In the genomic region with DNA sequence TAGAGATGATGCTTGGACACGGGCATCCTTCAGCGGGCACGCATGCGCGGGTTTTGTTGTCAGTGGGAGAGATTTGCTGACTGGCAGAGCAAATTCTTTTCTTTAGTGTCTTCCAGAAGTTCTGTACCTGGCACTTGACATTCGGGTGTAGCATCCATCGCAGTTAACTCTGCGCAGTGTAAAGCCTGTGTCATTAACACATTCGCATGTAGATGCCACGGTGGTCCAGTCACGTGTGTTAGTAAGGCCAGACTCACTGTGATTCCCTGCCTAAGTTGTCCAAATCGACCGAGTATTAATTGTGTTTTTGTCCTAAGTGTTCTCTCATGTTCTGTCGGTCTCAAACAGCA, we compare ENCODE assay signal across 8 mouse cellular contexts. TPM values are rescaled to one million over a fixed set of nuclear protein-coding genes. Genes with fewer than 3 reads are reported as not detected.
A peak's percentile ranks its signal among the peaks of the same experiment; 100 is the strongest.
DNase-seq lines count a peak whose midpoint lies in the region; ATAC-seq and TF ChIP-seq lines count a peak whose summit lies in the region.
"Not testable (repeated sequence)": the region's sequence is repeated elsewhere in the genome, so short reads cannot be mapped to it uniquely, and the experiment has no call there.

No protein-coding gene starts in this region.

- not testable (repeated sequence) for H3K36me3 ChIP-seq in erythroblast, embryonic 14.5 days (ENCODE audit: control insufficient read depth); heart, embryonic 13.5 days; intestine, embryonic 15.5 days; limb, embryonic 14.5 days (ENCODE audit: control insufficient read depth, insufficient read depth, low read length); lung, postnatal 0 days (ENCODE audit: insufficient read depth, low read length); neural tube, embryonic 13.5 days

- not testable (repeated sequence) for ATAC-seq in heart, embryonic 13.5 days (ENCODE audit: extremely low read depth, insufficient number of reproducible peaks, low FRiP score, low TSS enrichment); intestine, embryonic 15.5 days; limb, embryonic 14.5 days (ENCODE audit: low FRiP score, low read depth); lung, postnatal 0 days
- peak; percentile 55; the same call in 1 of the 2 replicates for ATAC-seq in neural tube, embryonic 13.5 days (ENCODE audit: low read depth)

- peak overlapping the region; percentile 54 for H3K4me3 ChIP-seq in bone marrow, adult 2 months (replicated peaks; ENCODE audit: control insufficient read depth, low read depth, low read length)
- peak overlapping the region; percentile 65 for H3K4me3 ChIP-seq in erythroblast, embryonic 14.5 days (replicated peaks)
- H3K4me3 ChIP-seq in heart, embryonic 13.5 days: peak overlapping the region; percentile 60
- H3K4me3 ChIP-seq in intestine, embryonic 15.5 days (replicated peaks): peak overlapping the region; percentile 54
- H3K4me3 ChIP-seq in limb, embryonic 14.5 days (replicated peaks; ENCODE audit: low read length): peak overlapping the region; percentile 44
- peak overlapping the region; percentile 43 for H3K4me3 ChIP-seq in lung, postnatal 0 days (ENCODE audit: low read depth, low read length)
- peak overlapping the region; percentile 47 for H3K4me3 ChIP-seq in neural tube, embryonic 13.5 days

- not testable (repeated sequence) for H3K27me3 ChIP-seq in erythroblast, embryonic 14.5 days (ENCODE audit: control insufficient read depth); heart, embryonic 13.5 days (replicated peaks); intestine, embryonic 15.5 days (replicated peaks); limb, embryonic 14.5 days (ENCODE audit: control insufficient read depth, insufficient read depth, low read length); lung, postnatal 0 days (replicated peaks; ENCODE audit: insufficient read depth, low read length); neural tube, embryonic 13.5 days

- not testable (repeated sequence) for H3K9me3 ChIP-seq in erythroblast, embryonic 14.5 days (ENCODE audit: control insufficient read depth, low read length); intestine, embryonic 15.5 days; lung, postnatal 0 days (ENCODE audit: low read length)
- peaks cover 14% of the 10 kb centered on the region; the same call in 1 of the 2 replicates for H3K9me3 ChIP-seq in heart, embryonic 13.5 days
- peaks cover 10% of the 10 kb centered on the region; the same call in 1 of the 2 replicates for H3K9me3 ChIP-seq in limb, embryonic 14.5 days (ENCODE audit: control insufficient read depth, low read length)
- H3K9me3 ChIP-seq in neural tube, embryonic 13.5 days: peaks cover 16% of the 10 kb centered on the region

- H3K4me2 ChIP-seq in heart, embryonic 13.5 days: peak overlapping the region; percentile 68
- peak overlapping the region; percentile 52 for H3K4me2 ChIP-seq in intestine, embryonic 15.5 days (replicated peaks)
- peak overlapping the region; percentile 38 for H3K4me2 ChIP-seq in limb, embryonic 14.5 days (replicated peaks; ENCODE audit: low read depth, low read length, severe bottlenecking)
- H3K4me2 ChIP-seq in lung, postnatal 0 days (replicated peaks; ENCODE audit: low read depth, low read length): peak overlapping the region; percentile 50
- peak overlapping the region; percentile 54 for H3K4me2 ChIP-seq in neural tube, embryonic 13.5 days

- H3K9ac ChIP-seq in heart, embryonic 13.5 days: peak overlapping the region; percentile 77
- H3K9ac ChIP-seq in intestine, embryonic 15.5 days: peak overlapping the region; percentile 54
- peak overlapping the region; percentile 56; the same call in 1 of the 2 replicates for H3K9ac ChIP-seq in limb, embryonic 14.5 days (ENCODE audit: low read depth, low read length, severe bottlenecking)
- H3K9ac ChIP-seq in lung, postnatal 0 days (replicated peaks; ENCODE audit: low read depth): not testable (repeated sequence)
- H3K9ac ChIP-seq in neural tube, embryonic 13.5 days: peak overlapping the region; percentile 72

- TF ChIP-seq POLR2A in bone marrow, adult 2 months (IDR thresholded peaks at IDR 0.05; ENCODE audit: borderline replicate concordance, control insufficient read depth, low read depth, low read length); limb, embryonic 14.5 days (IDR thresholded peaks at IDR 0.05; ENCODE audit: borderline replicate concordance, extremely low read depth, insufficient read depth, insufficient read length): not testable (repeated sequence)

- not testable (repeated sequence) for H3K27ac ChIP-seq in bone marrow, adult 2 months (ENCODE audit: control insufficient read depth, insufficient read depth, low read depth, low read length, poor library complexity); intestine, embryonic 15.5 days; lung, postnatal 0 days (ENCODE audit: low read length)
- H3K27ac ChIP-seq in heart, embryonic 13.5 days (replicated peaks): peak overlapping the region; percentile 85; the same call in 1 of the 2 replicates
- H3K27ac ChIP-seq in limb, embryonic 14.5 days (replicated peaks; ENCODE audit: low read depth, low read length): peak overlapping the region; percentile 77; the same call in 1 of the 2 replicates
- peak overlapping the region; percentile 89 for H3K27ac ChIP-seq in neural tube, embryonic 13.5 days (replicated peaks)

- not testable (repeated sequence) for DNase-seq in limb, embryonic 14.5 days (ENCODE audit: low spot score); lung, postnatal 0 days (ENCODE audit: low spot score)
- DNase-seq in yolk sac, embryonic 10.5 days (ENCODE audit: low spot score): peak; percentile 5

- not testable (repeated sequence) for H3K4me1 ChIP-seq in bone marrow, adult 2 months (ENCODE audit: control insufficient read depth, insufficient read depth, low read length); erythroblast, embryonic 14.5 days (ENCODE audit: control insufficient read depth); heart, embryonic 13.5 days; intestine, embryonic 15.5 days (replicated peaks); limb, embryonic 14.5 days (ENCODE audit: control insufficient read depth, insufficient read depth, low read length); lung, postnatal 0 days (ENCODE audit: insufficient read depth, low read depth, low read length); neural tube, embryonic 13.5 days (replicated peaks)

- TF ChIP-seq EP300 in lung, postnatal 0 days (IDR thresholded peaks at IDR 0.05): not testable (repeated sequence)

- not testable (repeated sequence) for TF ChIP-seq CTCF in bone marrow, adult 2 months (IDR thresholded peaks at IDR 0.05; ENCODE audit: control insufficient read depth, insufficient read depth, low read length); lung, postnatal 0 days (IDR thresholded peaks at IDR 0.05)

- WGBS in bone marrow, adult 2 months: 29% methylated on average over 14 of the region's 14 CpGs
- 12% methylated on average over 14 of the region's 14 CpGs for WGBS in heart, embryonic 13.5 days
- WGBS in intestine, embryonic 15.5 days: 16% methylated on average over 14 of the region's 14 CpGs
- WGBS in limb, embryonic 14.5 days: 35% methylated on average over 9 of the region's 14 CpGs
- 18% methylated on average over 14 of the region's 14 CpGs for WGBS in lung, postnatal 0 days
- WGBS in neural tube, embryonic 13.5 days: 23% methylated on average over 14 of the region's 14 CpGs

RNA-seq across cellular contexts. Expression of a gene that starts 0.4 kb away (rescaled TPM):
- polyA plus RNA-seq in bone marrow, adult 2 months (2011; ENCODE audit: insufficient read depth, insufficient read length, low replicate concordance, missing spikeins): 0.90 TPM in 1 of 2 replicates, not detected in the other
- not detected in 2 replicates for polyA plus RNA-seq in erythroblast, embryonic 14.5 days (2012)
- 2.4 and 3.4 TPM in 2 replicates for polyA plus RNA-seq in heart, embryonic 13.5 days (2015; fragmentation: Nextera tagmentation; extraction: Ambion mirVana)
- polyA plus RNA-seq in intestine, embryonic 15.5 days (2015; fragmentation: Nextera tagmentation; extraction: Ambion mirVana): 3.1 and 3.8 TPM in 2 replicates
- polyA plus RNA-seq in limb, embryonic 14.5 days (2012; rRNA removed): 1.4 and 2.6 TPM in 2 replicates
- 5.9 TPM in 2 replicates for polyA plus RNA-seq in limb, embryonic 14.5 days (2014; fragmentation: Nextera tagmentation; extraction: Ambion mirVana)
- polyA plus RNA-seq in lung, postnatal 0 days (2015; fragmentation: Nextera tagmentation; extraction: Ambion mirVana): 1.6 and 2.0 TPM in 2 replicates
- 5.9 and 6.9 TPM in 2 replicates for polyA plus RNA-seq in neural tube, embryonic 13.5 days (2015; fragmentation: Nextera tagmentation; extraction: Ambion mirVana)

RNA-seq across cellular contexts. Expression of a gene that starts 35.7 kb away (rescaled TPM):
- polyA plus RNA-seq in bone marrow, adult 2 months (2011; ENCODE audit: insufficient read depth, insufficient read length, low replicate concordance, missing spikeins): 1.6 and 1.7 TPM in 2 replicates
- 0.02 TPM in 1 of 2 replicates, not detected in the other for polyA plus RNA-seq in erythroblast, embryonic 14.5 days (2012)
- 10.8 and 11.1 TPM in 2 replicates for polyA plus RNA-seq in heart, embryonic 13.5 days (2015; fragmentation: Nextera tagmentation; extraction: Ambion mirVana)
- 10.7 and 11.3 TPM in 2 replicates for polyA plus RNA-seq in intestine, embryonic 15.5 days (2015; fragmentation: Nextera tagmentation; extraction: Ambion mirVana)
- 5.8 and 8.6 TPM in 2 replicates for polyA plus RNA-seq in limb, embryonic 14.5 days (2012; rRNA removed)
- polyA plus RNA-seq in limb, embryonic 14.5 days (2014; fragmentation: Nextera tagmentation; extraction: Ambion mirVana): 10.5 and 13.3 TPM in 2 replicates
- 5.1 and 5.5 TPM in 2 replicates for polyA plus RNA-seq in lung, postnatal 0 days (2015; fragmentation: Nextera tagmentation; extraction: Ambion mirVana)
- polyA plus RNA-seq in neural tube, embryonic 13.5 days (2015; fragmentation: Nextera tagmentation; extraction: Ambion mirVana): 12.5 and 14.5 TPM in 2 replicates

RNA-seq across cellular contexts. Expression of a gene that starts 44.2 kb away (rescaled TPM):
- polyA plus RNA-seq in bone marrow, adult 2 months (2011; ENCODE audit: insufficient read depth, insufficient read length, low replicate concordance, missing spikeins): 0.36 and 0.57 TPM in 2 replicates
- not detected in 2 replicates for polyA plus RNA-seq in erythroblast, embryonic 14.5 days (2012)
- 3.4 and 4.4 TPM in 2 replicates for polyA plus RNA-seq in heart, embryonic 13.5 days (2015; fragmentation: Nextera tagmentation; extraction: Ambion mirVana)
- 4.6 and 5.4 TPM in 2 replicates for polyA plus RNA-seq in intestine, embryonic 15.5 days (2015; fragmentation: Nextera tagmentation; extraction: Ambion mirVana)
- polyA plus RNA-seq in limb, embryonic 14.5 days (2012; rRNA removed): 1.7 and 2.0 TPM in 2 replicates
- polyA plus RNA-seq in limb, embryonic 14.5 days (2014; fragmentation: Nextera tagmentation; extraction: Ambion mirVana): 6.1 and 7.0 TPM in 2 replicates
- polyA plus RNA-seq in lung, postnatal 0 days (2015; fragmentation: Nextera tagmentation; extraction: Ambion mirVana): 2.9 and 3.5 TPM in 2 replicates
- 7.4 and 9.0 TPM in 2 replicates for polyA plus RNA-seq in neural tube, embryonic 13.5 days (2015; fragmentation: Nextera tagmentation; extraction: Ambion mirVana)
